Mouse (Mus musculus): ENCODE data around the gene Rnaseh2a. TPM values are rescaled to one million over a fixed set of nuclear protein-coding genes. Genes with fewer than 3 reads are reported as not detected.

The Rnaseh2a gene
- polyA plus RNA-seq, 1 experiment from 2014 or later: 62.1 TPM

- Histone ChIP-seq H3K4me1 (replicated peaks) (peaks cover 74% of the 10 kb centered on the region), H3K27me3 (peaks cover 67% of the 10 kb centered on the region), H3K4me2 (no peak overlapping the region), H3K9ac (no peak overlapping the region), H3K36me3 (no peaks in the 10 kb centered on the region), H3K9me3 (no peaks in the 10 kb centered on the region), H3K27ac (no peak overlapping the region; the same call in 1 of the 2 replicates), H3K4me3 (no peak overlapping the region)
- 87% methylated on average over 15 of the region's 15 CpGs for WGBS
- ATAC-seq (ENCODE audit: low FRiP score): no peak
These were observed 12.3 kb upstream of the Rnaseh2a start for GRCm38 (mm10) chr8:84981644-84982498.

GRCm38 (mm10) chr8:84980622-84981358 is 11.2 kb upstream of the Rnaseh2a start:
- no peaks in the 10 kb centered on the region for H3K36me3 ChIP-seq
- H3K27ac ChIP-seq: peak overlapping the region; percentile 64
- peaks cover 60% of the 10 kb centered on the region for H3K27me3 ChIP-seq
- 32% methylated on average over 11 of the region's 11 CpGs for WGBS
- H3K9me3 ChIP-seq: no peaks in the 10 kb centered on the region
- H3K9ac ChIP-seq: peak overlapping the region; percentile 46; the same call in 1 of the 2 replicates
- peak overlapping the region; percentile 30; the same call in 1 of the 2 replicates for H3K4me2 ChIP-seq
- H3K4me3 ChIP-seq: no peak overlapping the region
- ATAC-seq (ENCODE audit: low FRiP score): no peak
- peaks cover 77% of the 10 kb centered on the region for H3K4me1 ChIP-seq (replicated peaks)

- Histone ChIP-seq H3K4me1 (replicated peaks) (peaks cover 77% of the 10 kb centered on the region), H3K27me3 (peaks cover 55% of the 10 kb centered on the region), H3K27ac (0 out of 2 replicates have a peak overlapping the region, but pooled peaks have one; percentile 2)
These were observed 10.2 kb upstream of the Rnaseh2a start for GRCm38 (mm10) chr8:84979599-84980421.

GRCm38 (mm10) chr8:84978248-84978940 is 8.8 kb upstream of the Rnaseh2a start, which contains the start of gene Junb:
Gene Junb (minus strand): TSS chr8:84978718.
- Histone ChIP-seq H3K27ac (peak within 1 kb of the TSS; percentile 77), H3K36me3 (peaks cover 13% of the 10 kb centered on the region), H3K4me1 (replicated peaks) (peaks cover 79% of the 10 kb centered on the region), H3K4me2 (peak within 1 kb of the TSS; percentile 91), H3K27me3 (peaks cover 41% of the 10 kb centered on the region), H3K4me3 (peak within 1 kb of the TSS; percentile 52), H3K9me3 (no peaks in the 10 kb centered on the region), H3K9ac (peak within 1 kb of the TSS; percentile 74)
- ATAC-seq (ENCODE audit: low FRiP score): peak; percentile 41
- under 1% methylated on average over 63 of the region's 63 CpGs for WGBS

More at GRCm38 (mm10) chr8:84979599-84980421, 10.2 kb upstream of the Rnaseh2a start:
- H3K9ac ChIP-seq: peak overlapping the region; percentile 53
- peaks cover 5% of the 10 kb centered on the region; the same call in 1 of the 2 replicates for H3K36me3 ChIP-seq
- no peaks in the 10 kb centered on the region for H3K9me3 ChIP-seq
- 4% methylated on average over 37 of the region's 42 CpGs for WGBS
- H3K4me2 ChIP-seq: peak overlapping the region; percentile 91
- peak overlapping the region; percentile 32 for H3K4me3 ChIP-seq
- ATAC-seq (ENCODE audit: low FRiP score): peak; percentile 18

GRCm38 (mm10) chr8:84977435-84978247 is 8.1 kb upstream of the Rnaseh2a start:
- under 1% methylated on average over 70 of the region's 70 CpGs for whole genome bisulfite sequencing
- no peak for ATAC-seq (ENCODE audit: low FRiP score)
- Histone ChIP-seq H3K9ac (peak overlapping the region; percentile 74), H3K9me3 (no peaks in the 10 kb centered on the region), H3K27me3 (peaks cover 38% of the 10 kb centered on the region), H3K4me3 (peak overlapping the region; percentile 52), H3K36me3 (peaks cover 21% of the 10 kb centered on the region), H3K4me1 (replicated peaks) (peaks cover 79% of the 10 kb centered on the region), H3K4me2 (peak overlapping the region; percentile 91), H3K27ac (peak overlapping the region; percentile 77)

GRCm38 (mm10) chr8:84976763-84977434 is 7.3 kb upstream of the Rnaseh2a start:
- peak overlapping the region; percentile 52 for H3K4me3 ChIP-seq
- H3K4me2 ChIP-seq: peak overlapping the region; percentile 91
- peaks cover 79% of the 10 kb centered on the region for H3K4me1 ChIP-seq (replicated peaks)
- ATAC-seq (ENCODE audit: low FRiP score): no peak
- WGBS: 3% methylated on average over 25 of the region's 25 CpGs
- H3K27me3 ChIP-seq: peaks cover 31% of the 10 kb centered on the region
- no peaks in the 10 kb centered on the region for H3K9me3 ChIP-seq
- peak overlapping the region; percentile 74 for H3K9ac ChIP-seq
- H3K27ac ChIP-seq: peak overlapping the region; percentile 62
- H3K36me3 ChIP-seq: peaks cover 28% of the 10 kb centered on the region

- H3K4me3 ChIP-seq: peak overlapping the region; percentile 52
- peak overlapping the region; percentile 74 for H3K9ac ChIP-seq
- H3K4me1 ChIP-seq (replicated peaks): peaks cover 79% of the 10 kb centered on the region
- no peaks in the 10 kb centered on the region for H3K9me3 ChIP-seq
- peak overlapping the region; percentile 91 for H3K4me2 ChIP-seq
- peaks cover 35% of the 10 kb centered on the region for H3K36me3 ChIP-seq
- peaks cover 24% of the 10 kb centered on the region for H3K27me3 ChIP-seq
- 2% methylated on average over 61 of the region's 61 CpGs for WGBS
- peak overlapping the region; percentile 62 for H3K27ac ChIP-seq
- ATAC-seq (ENCODE audit: low FRiP score): peak; percentile 76
These were observed 6.6 kb upstream of the Rnaseh2a start for GRCm38 (mm10) chr8:84976031-84976762.

- H3K4me1 ChIP-seq (replicated peaks): peaks cover 79% of the 10 kb centered on the region
- ATAC-seq (ENCODE audit: low FRiP score): no peak
These were observed 5.9 kb upstream of the Rnaseh2a start for GRCm38 (mm10) chr8:84975434-84975833.

GRCm38 (mm10) chr8:84974543-84975142 is 5.1 kb upstream of the Rnaseh2a start:
- no peak overlapping the region for H3K9ac ChIP-seq
- peaks cover 13% of the 10 kb centered on the region for H3K27me3 ChIP-seq
- no peak overlapping the region for H3K4me3 ChIP-seq
- H3K4me2 ChIP-seq: no peak overlapping the region; the same call in 1 of the 2 replicates
- H3K27ac ChIP-seq: 0 out of 2 replicates have a peak overlapping the region, but pooled peaks have one; percentile 9
- no peaks in the 10 kb centered on the region for H3K9me3 ChIP-seq
- H3K4me1 ChIP-seq (replicated peaks): peaks cover 73% of the 10 kb centered on the region
- ATAC-seq (ENCODE audit: low FRiP score): no peak
- H3K36me3 ChIP-seq: peaks cover 41% of the 10 kb centered on the region
- WGBS: 83% methylated on average over 8 of the region's 8 CpGs

More at GRCm38 (mm10) chr8:84975434-84975833, 5.9 kb upstream of the Rnaseh2a start:
- no peaks in the 10 kb centered on the region for H3K9me3 ChIP-seq
- peaks cover 17% of the 10 kb centered on the region for H3K27me3 ChIP-seq
- H3K36me3 ChIP-seq: peaks cover 41% of the 10 kb centered on the region
- peak overlapping the region; percentile 62 for H3K27ac ChIP-seq
- no peak overlapping the region for H3K9ac ChIP-seq
- peak overlapping the region; percentile 91; the same call in 1 of the 2 replicates for H3K4me2 ChIP-seq
- 36% methylated on average over 7 of the region's 7 CpGs for WGBS
- no peak overlapping the region for H3K4me3 ChIP-seq

Data from hindbrain, embryonic 13.5 days (tissue).